ENCODE assay signal across 24 mouse cellular contexts in genomic region chr17:34613830-34614229, GRCm38 (mm10). TPM values are rescaled to one million over a fixed set of nuclear protein-coding genes. Genes with fewer than 3 reads are reported as not detected.
DNase-seq lines count a peak whose midpoint lies in the region; ATAC-seq and TF ChIP-seq lines count a peak whose summit lies in the region.
"Had no signal": no experiment of that assay in that cellular context is flagged by ENCODE, and none has a peak within 500 bp of the region (broad histone marks: within the 10 kb centered on the region; RNA-seq: fewer than 3 reads in every experiment).

No protein-coding gene starts in this region.

- peaks cover 9% of the 10 kb centered on the region for H3K4me1 ChIP-seq in liver, embryonic 11.5 days (replicated peaks; ENCODE audit: control insufficient read depth, insufficient read depth, low read length)
- no peaks in the 10 kb centered on the region for H3K4me1 ChIP-seq in liver, postnatal 0 days (ENCODE audit: insufficient read depth)
- peaks cover 78% of the 10 kb centered on the region for H3K4me1 ChIP-seq in G1E (ENCODE audit: insufficient read depth, low read depth, low read length)
- peaks cover 6 to 20% of the 10 kb centered on the region in 2 experiments; a peak in 3 of 4 replicates for H3K4me1 ChIP-seq in MEL (ENCODE audit: control insufficient read depth in 1 of 2, insufficient read depth in 2 of 2, low read length in 2 of 2)
- H3K4me1 ChIP-seq in liver, embryonic 13.5 days (replicated peaks): peaks cover 42% of the 10 kb centered on the region
- H3K4me1 ChIP-seq: lung, embryonic 15.5 days had no signal

- H3K36me3 ChIP-seq in liver, embryonic 11.5 days (ENCODE audit: control insufficient read depth, insufficient read depth, low read length): peaks cover 26% of the 10 kb centered on the region
- peaks cover 36% of the 10 kb centered on the region for H3K36me3 ChIP-seq in liver, postnatal 0 days (replicated peaks; ENCODE audit: insufficient read depth, low read length)
- H3K36me3 ChIP-seq in G1E (replicated peaks): peaks cover 85% of the 10 kb centered on the region
- H3K36me3 ChIP-seq in MEL (ENCODE audit: control insufficient read depth in 1 of 2, insufficient read depth in 2 of 2, low read length in 2 of 2): peaks cover 0 to 13% of the 10 kb centered on the region in 2 experiments; a peak in 2 of 4 replicates
- H3K36me3 ChIP-seq in liver, embryonic 13.5 days: peaks cover 62% of the 10 kb centered on the region

- H3K79me2 ChIP-seq in MEL (ENCODE audit: control insufficient read depth, insufficient read depth, low read length, poor library complexity): peaks cover 4% of the 10 kb centered on the region; the same call in 1 of the 2 replicates

- no peak; the same call in 1 of the 2 replicates for ATAC-seq in liver, embryonic 11.5 days (replicated peaks; ENCODE audit: low FRiP score)
- ATAC-seq in liver, postnatal 0 days: no peak
- no peak for ATAC-seq in G1E (ENCODE audit: extremely low read depth, insufficient number of reproducible peaks, low FRiP score, poor library complexity, severe bottlenecking)
- ATAC-seq in liver, embryonic 13.5 days (ENCODE audit: low read depth): no peak
- ATAC-seq: forebrain, postnatal 0 days had no signal

- no peak for TF ChIP-seq CTCF in liver, postnatal 0 days (IDR thresholded peaks at IDR 0.05; ENCODE audit: low read depth)
- TF ChIP-seq CTCF in G1E (IDR thresholded peaks at IDR 0.05; ENCODE audit: low read depth, low read length) (no peak), MEL (IDR thresholded peaks at IDR 0.05 in 2 of 3, conservative IDR thresholded peaks at IDR 0.05 in 1 of 3; ENCODE audit: control insufficient read depth in 1 of 3, insufficient read depth in 1 of 3, low read depth in 2 of 3, low read length in 3 of 3, poor library complexity in 1 of 3, severe bottlenecking in 1 of 3) (no peak)

- no peaks in the 10 kb centered on the region for H3K9me3 ChIP-seq in liver, embryonic 11.5 days (ENCODE audit: control insufficient read depth, low read length)
- H3K9me3 ChIP-seq in liver, postnatal 0 days (ENCODE audit: low read length): no peaks in the 10 kb centered on the region
- H3K9me3 ChIP-seq in G1E (replicated peaks): no peaks in the 10 kb centered on the region
- H3K9me3 ChIP-seq in MEL (replicated peaks; ENCODE audit: insufficient read depth, low read length): no peaks in the 10 kb centered on the region
- H3K9me3 ChIP-seq in liver, embryonic 13.5 days (replicated peaks): no peaks in the 10 kb centered on the region
- H3K9me3 ChIP-seq: kidney, embryonic 15.5 days; limb, embryonic 15.5 days; lung, embryonic 15.5 days; megakaryocyte, embryonic 14.5 days had no signal

- DNase-seq in liver, embryonic 11.5 days (ENCODE audit: low spot score): no peak
- no peak for DNase-seq in liver, postnatal 0 days
- DNase-seq in G1E (ENCODE audit: low spot score) (no peak), MEL (ENCODE audit: low read depth, low spot score) (no peak)
- DNase-seq in liver, embryonic 13.5 days: no peak
- DNase-seq in layer of hippocampus, adult 9-10 months (ENCODE audit: low spot score): no peak
- no peak for DNase-seq in thymus, postnatal 14 days
- DNase-seq: adrenal gland, postnatal 14 days; cerebellum, adult 8-10 months; cerebellum, postnatal 36 days; forebrain, postnatal 0 days; kidney, adult 11 months; kidney, postnatal 36 days; lung, postnatal 36 days; right cerebral cortex, postnatal 14 days had no signal

- no peak for TF ChIP-seq POLR2A in MEL (IDR thresholded peaks at IDR 0.05; ENCODE audit: control insufficient read depth in 1 of 2, insufficient read depth in 1 of 2, low read depth in 1 of 2, low read length in 2 of 2, poor library complexity in 1 of 2)

- no peak for TF ChIP-seq RAD21 in MEL (IDR thresholded peaks at IDR 0.05; ENCODE audit: low read depth, low read length)

- no peak overlapping the region for H3K4me3 ChIP-seq in liver, embryonic 11.5 days (ENCODE audit: low read depth, low read length)
- no peak overlapping the region for H3K4me3 ChIP-seq in liver, postnatal 0 days (ENCODE audit: low read depth, low read length)
- H3K4me3 ChIP-seq in G1E (ENCODE audit: low read depth, low read length) (peak overlapping the region; percentile 61; the same call in 1 of the 2 replicates), MEL (ENCODE audit: control insufficient read depth in 1 of 2, insufficient read depth in 1 of 2, low read depth in 2 of 2, low read length in 2 of 2) (no peak overlapping the region)
- H3K4me3 ChIP-seq in liver, embryonic 13.5 days (replicated peaks): no peak overlapping the region
- H3K4me3 ChIP-seq: kidney, embryonic 15.5 days; limb, embryonic 15.5 days; lung, embryonic 15.5 days had no signal

- 89% methylated on average over 10 of the region's 10 CpGs for WGBS in liver, embryonic 11.5 days
- WGBS in liver, postnatal 0 days (ENCODE audit: insufficient replicate concordance): 91% methylated on average over 10 of the region's 10 CpGs
- 78% methylated on average over 10 of the region's 10 CpGs for WGBS in liver, embryonic 13.5 days (ENCODE audit: insufficient replicate concordance)

- H3K27me3 ChIP-seq in liver, embryonic 11.5 days (replicated peaks; ENCODE audit: control insufficient read depth, insufficient read depth, low read length): no peaks in the 10 kb centered on the region
- H3K27me3 ChIP-seq in liver, postnatal 0 days (ENCODE audit: insufficient read depth, low read length): no peaks in the 10 kb centered on the region
- H3K27me3 ChIP-seq in G1E (ENCODE audit: insufficient read depth, low read length) (no peaks in the 10 kb centered on the region), MEL (ENCODE audit: control insufficient read depth in 1 of 2, insufficient read depth in 2 of 2, low read length in 2 of 2) (no peaks in the 10 kb centered on the region)
- H3K27me3 ChIP-seq in liver, embryonic 13.5 days: no peaks in the 10 kb centered on the region
- H3K27me3 ChIP-seq: kidney, embryonic 15.5 days; limb, embryonic 15.5 days; lung, embryonic 15.5 days; megakaryocyte, embryonic 14.5 days had no signal

- 0 out of 2 replicates have a peak overlapping the region, but pooled peaks have one; percentile 20 for H3K9ac ChIP-seq in liver, embryonic 11.5 days (ENCODE audit: low read depth, low read length)
- no peak overlapping the region for H3K9ac ChIP-seq in liver, postnatal 0 days (replicated peaks)
- H3K9ac ChIP-seq in MEL (ENCODE audit: control insufficient read depth, low read depth, low read length, poor library complexity, severe bottlenecking): peak overlapping the region; percentile 19; the same call in 1 of the 2 replicates
- peak overlapping the region; percentile 33; the same call in 1 of the 2 replicates for H3K9ac ChIP-seq in liver, embryonic 13.5 days
- H3K9ac ChIP-seq: forebrain, postnatal 0 days; kidney, embryonic 15.5 days; limb, embryonic 15.5 days; lung, embryonic 15.5 days had no signal

- TF ChIP-seq EP300 in liver, postnatal 0 days (IDR thresholded peaks at IDR 0.05; ENCODE audit: low read depth): no peak
- TF ChIP-seq EP300 in MEL (IDR thresholded peaks at IDR 0.05; ENCODE audit: low read depth in 1 of 2, low read length in 2 of 2): no peak

- H3K27ac ChIP-seq in liver, embryonic 11.5 days (ENCODE audit: low read depth, low read length): peak overlapping the region; percentile 71; the same call in 1 of the 2 replicates
- H3K27ac ChIP-seq in liver, postnatal 0 days (ENCODE audit: low read depth): no peak overlapping the region; the same call in 1 of the 2 replicates
- H3K27ac ChIP-seq in MEL (ENCODE audit: control insufficient read depth, low read depth, low read length): peak overlapping the region; percentile 91
- peak overlapping the region; percentile 82 for H3K27ac ChIP-seq in liver, embryonic 13.5 days
- H3K27ac ChIP-seq: kidney, embryonic 15.5 days; limb, embryonic 15.5 days; lung, embryonic 15.5 days; stomach, postnatal 0 days had no signal

- H3K4me2 ChIP-seq in liver, embryonic 11.5 days: no peak overlapping the region
- no peak overlapping the region for H3K4me2 ChIP-seq in liver, postnatal 0 days (ENCODE audit: low read depth, low read length)
- H3K4me2 ChIP-seq in liver, embryonic 13.5 days: 0 out of 2 replicates have a peak overlapping the region, but pooled peaks have one; percentile 6
- H3K4me2 ChIP-seq: heart, embryonic 11.5 days; kidney, embryonic 15.5 days; limb, embryonic 15.5 days; lung, embryonic 15.5 days had no signal

RNA-seq across cellular contexts. Expression of gene Egfl8, which starts 1.9 kb away (rescaled TPM):
- 1.2 and 1.6 TPM in 2 replicates for polyA plus RNA-seq in liver, embryonic 11.5 days (2014; fragmentation: Nextera tagmentation; extraction: Ambion mirVana)
- 0.46 and 0.66 TPM in 2 replicates for polyA plus RNA-seq in liver, postnatal 0 days (2015; fragmentation: Nextera tagmentation; extraction: Ambion mirVana)
- total RNA-seq in G1E (2014; fragmentation: Nextera tagmentation): 1.5 TPM in 1 of 2 replicates, not detected in the other
- 0.29 and 0.93 TPM in 2 replicates for total RNA-seq in G1E (2017)
- 0.80 and 1.1 TPM in 2 replicates for polyA plus RNA-seq in G1E (2012)
- 0.56 and 0.89 TPM in 2 replicates for total RNA-seq in MEL (2012; rRNA removed)
- 1 to 10 TPM in 1 of 2 experiments, not detected in 1; 1.6 TPM for polyA plus RNA-seq in MEL (2012; ENCODE audit: insufficient read depth in 1 of 2, insufficient read length in 2 of 2, low read depth in 1 of 2, low replicate concordance in 2 of 2, missing spikeins in 1 of 2)
- 0.30 and 0.34 TPM in 2 replicates for polyA plus RNA-seq in liver, embryonic 13.5 days (2015; fragmentation: Nextera tagmentation; extraction: Ambion mirVana)

RNA-seq across cellular contexts. Expression of gene Agpat1, which starts 9.8 kb away (rescaled TPM):
- 57.2 and 64.8 TPM in 2 replicates for polyA plus RNA-seq in liver, embryonic 11.5 days (2014; fragmentation: Nextera tagmentation; extraction: Ambion mirVana)
- 9.9 and 11.1 TPM in 2 replicates for polyA plus RNA-seq in liver, postnatal 0 days (2015; fragmentation: Nextera tagmentation; extraction: Ambion mirVana)
- total RNA-seq in G1E (2014; fragmentation: Nextera tagmentation) (96.3 and 96.4 TPM in 2 replicates), G1E (2017) (24.7 and 25.8 TPM in 2 replicates), MEL (2012; rRNA removed) (81.5 and 85.2 TPM in 2 replicates)
- polyA plus RNA-seq in G1E (2012) (163 and 165 TPM in 2 replicates), MEL (2012; ENCODE audit: insufficient read depth in 1 of 2, insufficient read length in 2 of 2, low read depth in 1 of 2, low replicate concordance in 2 of 2, missing spikeins in 1 of 2) (100 to 1,000 TPM in 1 of 2 experiments, not detected in 1; 153 TPM)
- polyA plus RNA-seq in liver, embryonic 13.5 days (2015; fragmentation: Nextera tagmentation; extraction: Ambion mirVana): 24.9 and 27.0 TPM in 2 replicates

RNA-seq across cellular contexts. Expression of gene Rnf5, which starts 10.3 kb away (rescaled TPM):
- 109 TPM in 2 replicates for polyA plus RNA-seq in liver, embryonic 11.5 days (2014; fragmentation: Nextera tagmentation; extraction: Ambion mirVana)
- polyA plus RNA-seq in liver, postnatal 0 days (2015; fragmentation: Nextera tagmentation; extraction: Ambion mirVana): 78.4 and 80.0 TPM in 2 replicates
- total RNA-seq in G1E (2014; fragmentation: Nextera tagmentation) (92.0 and 103 TPM in 2 replicates), G1E (2017) (17.4 and 17.7 TPM in 2 replicates), MEL (2012; rRNA removed) (23.5 and 24.8 TPM in 2 replicates)
- polyA plus RNA-seq in G1E (2012) (63.3 and 70.8 TPM in 2 replicates), MEL (2012; ENCODE audit: insufficient read depth in 1 of 2, insufficient read length in 2 of 2, low read depth in 1 of 2, low replicate concordance in 2 of 2, missing spikeins in 1 of 2) (10 to 100 TPM in 1 of 2 experiments, not detected in 1; 85.1 TPM)
- 86.1 and 93.6 TPM in 2 replicates for polyA plus RNA-seq in liver, embryonic 13.5 days (2015; fragmentation: Nextera tagmentation; extraction: Ambion mirVana)

RNA-seq across cellular contexts. Expression of gene Ppt2, which starts 14.5 kb away (rescaled TPM):
- polyA plus RNA-seq in liver, embryonic 11.5 days (2014; fragmentation: Nextera tagmentation; extraction: Ambion mirVana): 23.1 and 25.8 TPM in 2 replicates
- 19.3 and 19.8 TPM in 2 replicates for polyA plus RNA-seq in liver, postnatal 0 days (2015; fragmentation: Nextera tagmentation; extraction: Ambion mirVana)
- 17.1 and 25.6 TPM in 2 replicates for total RNA-seq in G1E (2014; fragmentation: Nextera tagmentation)
- total RNA-seq in G1E (2017): 5.5 and 5.8 TPM in 2 replicates
- 30.8 and 35.1 TPM in 2 replicates for polyA plus RNA-seq in G1E (2012)
- total RNA-seq in MEL (2012; rRNA removed): 20.2 and 29.2 TPM in 2 replicates
- 100 to 1,000 TPM in 1 of 2 experiments, 10 to 100 TPM in 1; 67.1 to 147 TPM for polyA plus RNA-seq in MEL (2012; ENCODE audit: insufficient read depth in 1 of 2, insufficient read length in 2 of 2, low read depth in 1 of 2, low replicate concordance in 2 of 2, missing spikeins in 1 of 2)
- polyA plus RNA-seq in liver, embryonic 13.5 days (2015; fragmentation: Nextera tagmentation; extraction: Ambion mirVana): 10.4 and 12.0 TPM in 2 replicates

RNA-seq across cellular contexts. Expression of gene Prrt1, which starts 15.5 kb away (rescaled TPM):
- not detected in 2 replicates for polyA plus RNA-seq in liver, embryonic 11.5 days (2014; fragmentation: Nextera tagmentation; extraction: Ambion mirVana)
- 0.05 TPM in 1 of 2 replicates, not detected in the other for polyA plus RNA-seq in liver, postnatal 0 days (2015; fragmentation: Nextera tagmentation; extraction: Ambion mirVana)
- total RNA-seq in G1E (2014; fragmentation: Nextera tagmentation) (not detected in 2 replicates), G1E (2017) (not detected in 2 replicates), MEL (2012; rRNA removed) (not detected in 2 replicates)
- polyA plus RNA-seq in G1E (2012) (not detected in 2 replicates), MEL (2012; ENCODE audit: insufficient read depth in 1 of 2, insufficient read length in 2 of 2, low read depth in 1 of 2, low replicate concordance in 2 of 2, missing spikeins in 1 of 2) (1 to 10 TPM in 1 of 2 experiments, not detected in 1; 1.0 TPM)
- 0.05 and 0.07 TPM in 2 replicates for polyA plus RNA-seq in liver, embryonic 13.5 days (2015; fragmentation: Nextera tagmentation; extraction: Ambion mirVana)
- total RNA-seq: hematopoietic stem cell, adult 5-6 weeks; neutrophil, adult 5-6 weeks had no signal
- polyA plus RNA-seq: C2C12; heart, embryonic 11.5 days had no signal
